Mouse (Mus musculus) intestine, embryonic 15.5 days (tissue): ENCODE results near the gene Igfbp4. TPM values are rescaled to one million over a fixed set of nuclear protein-coding genes. Genes with fewer than 3 reads are reported as not detected.

Experiments used
- ATAC-seq: fragments of 200-750 bp; cut with Nextera tagmentation; 2 replicates; pipeline ENCODE4 v1.8.0; 2017; ENCODE audit warnings: moderate TSS enrichment, moderate library complexity
- H3K27ac ChIP-seq: fragments of 300-500 bp; sonication (generic); 2 replicates; pipeline ENCODE4 v1.5.1; 2015; ENCODE audit warnings: mild to moderate bottlenecking, inconsistent platforms
- H3K27me3 ChIP-seq: fragments of 300-500 bp; sonication (generic); replicated peaks from 2 replicates; pipeline ENCODE4 v1.6.1; 2015; ENCODE audit warnings: inconsistent platforms
- H3K36me3 ChIP-seq: fragments of 300-500 bp; sonication (generic); 2 replicates; pipeline ENCODE4 v1.6.1; 2015; ENCODE audit warnings: inconsistent platforms
- H3K4me1 ChIP-seq: fragments of 300-500 bp; sonication (generic); replicated peaks from 2 replicates; pipeline ENCODE4 v1.6.1; 2015; ENCODE audit warnings: inconsistent platforms
- H3K4me2 ChIP-seq: fragments of 300-500 bp; sonication (generic); replicated peaks from 2 replicates; pipeline ENCODE4 v1.6.1; 2015; ENCODE audit warnings: mild to moderate bottlenecking, inconsistent platforms
- H3K4me3 ChIP-seq: fragments of 300-500 bp; sonication (generic); replicated peaks from 2 replicates; pipeline ENCODE4 v1.5.1; 2015; ENCODE audit warnings: inconsistent platforms
- H3K9ac ChIP-seq: fragments of 300-500 bp; sonication (generic); 2 replicates; pipeline ENCODE4 v1.6.1; 2015; ENCODE audit warnings: inconsistent platforms
- H3K9me3 ChIP-seq: fragments of 300-500 bp; sonication (generic); 2 replicates; pipeline ENCODE4 v1.6.1; 2016; ENCODE audit warnings: inconsistent platforms
- WGBS: fragments of 180-500 bp; shearing (Covaris S2); methylation state at CpG from one replicate; pipeline ENCODE4 v1.1.7; 2015; 5-methylcytosine and 5-hydroxymethylcytosine counted together
- polyA plus RNA-seq: library from polyadenylated mRNA; unstranded; fragments of >200 nt; fragmentation: Nextera tagmentation; extraction: Ambion mirVana; gene quantifications from 2 replicates; pipeline ENCODE4 v1.2.1, GENCODE M21; 2015

Igfbp4 gene
- polyA plus RNA-seq, 1 experiment from 2014 or later: 441 TPM

- no peaks in the 10 kb centered on the region for H3K9me3 ChIP-seq
- H3K36me3 ChIP-seq: peaks cover 11% of the 10 kb centered on the region
- no peak overlapping the region for H3K27ac ChIP-seq
- H3K27me3 ChIP-seq: no peaks in the 10 kb centered on the region
- no peak overlapping the region for H3K9ac ChIP-seq
- no peak overlapping the region for H3K4me3 ChIP-seq
- peaks cover 53% of the 10 kb centered on the region for H3K4me1 ChIP-seq
- WGBS: 51% methylated on average over 5 of the region's 5 CpGs
- H3K4me2 ChIP-seq: peak overlapping the region; percentile 37
- no peak for ATAC-seq
These were observed 3.3 kb downstream of the Igfbp4 start for GRCm38 (mm10) chr11:99044306-99044705.

- no peak overlapping the region for H3K9ac ChIP-seq
These were observed 4.3 kb downstream of the Igfbp4 start for GRCm38 (mm10) chr11:99045159-99045889.

GRCm38 (mm10) chr11:99047120-99047519, 6.1 kb downstream of the Igfbp4 start:
- Histone ChIP-seq H3K9ac (no peak overlapping the region), H3K27me3 (no peaks in the 10 kb centered on the region), H3K36me3 (peaks cover 29% of the 10 kb centered on the region), H3K4me3 (no peak overlapping the region), H3K27ac (peak overlapping the region; percentile 80), H3K4me1 (peaks cover 50% of the 10 kb centered on the region), H3K4me2 (peak overlapping the region; percentile 30), H3K9me3 (no peaks in the 10 kb centered on the region)
- WGBS: 28% methylated on average over 5 of the region's 5 CpGs
- peak; percentile 55 for ATAC-seq

More at GRCm38 (mm10) chr11:99045159-99045889, 4.3 kb downstream of the Igfbp4 start:
- Histone ChIP-seq H3K36me3 (peaks cover 16% of the 10 kb centered on the region), H3K9me3 (no peaks in the 10 kb centered on the region), H3K27me3 (no peaks in the 10 kb centered on the region), H3K4me3 (0 out of 2 replicates have a peak overlapping the region, but pooled peaks have one; percentile 7), H3K4me2 (peak overlapping the region; percentile 37), H3K27ac (peak overlapping the region; percentile 80; the same call in 1 of the 2 replicates), H3K4me1 (peaks cover 53% of the 10 kb centered on the region)
- no peak for ATAC-seq
- WGBS: 37% methylated on average over 12 of the region's 12 CpGs

GRCm38 (mm10) chr11:99047643-99048042, 6.6 kb downstream of the Igfbp4 start:
- peak overlapping the region; percentile 30 for H3K4me2 ChIP-seq
- WGBS: 48% methylated on average over 2 of the region's 2 CpGs
- peak; percentile 42; the same call in 1 of the 2 replicates for ATAC-seq
- H3K4me1 ChIP-seq: peaks cover 50% of the 10 kb centered on the region
- peak overlapping the region; percentile 80 for H3K27ac ChIP-seq
- peak overlapping the region; percentile 21; the same call in 1 of the 2 replicates for H3K9ac ChIP-seq
- H3K4me3 ChIP-seq: no peak overlapping the region
- no peaks in the 10 kb centered on the region for H3K27me3 ChIP-seq
- H3K36me3 ChIP-seq: peaks cover 33% of the 10 kb centered on the region
- H3K9me3 ChIP-seq: no peaks in the 10 kb centered on the region

GRCm38 (mm10) chr11:99055143-99055542, 14.1 kb downstream of the Igfbp4 start:
- no peak; the same call in 1 of the 2 replicates for ATAC-seq
- Histone ChIP-seq H3K4me3 (no peak overlapping the region), H3K27me3 (no peaks in the 10 kb centered on the region), H3K9ac (no peak overlapping the region), H3K4me2 (no peak overlapping the region), H3K36me3 (peaks cover 18% of the 10 kb centered on the region), H3K27ac (peak overlapping the region; percentile 62), H3K9me3 (no peaks in the 10 kb centered on the region), H3K4me1 (peaks cover 12% of the 10 kb centered on the region)
- WGBS: 43% methylated on average over 4 of the region's 4 CpGs

GRCm38 (mm10) chr11:99055571-99056452, 14.8 kb downstream of the Igfbp4 start:
- Histone ChIP-seq H3K27me3 (no peaks in the 10 kb centered on the region), H3K9ac (no peak overlapping the region), H3K9me3 (no peaks in the 10 kb centered on the region), H3K4me3 (no peak overlapping the region), H3K27ac (peak overlapping the region; percentile 62), H3K4me2 (no peak overlapping the region), H3K36me3 (peaks cover 15% of the 10 kb centered on the region), H3K4me1 (peaks cover 12% of the 10 kb centered on the region)
- WGBS: 21% methylated on average over 8 of the region's 8 CpGs
- ATAC-seq: peak; percentile 59

- H3K9ac ChIP-seq: no peak overlapping the region
- no peaks in the 10 kb centered on the region for H3K27me3 ChIP-seq
- no peak for ATAC-seq
- no peaks in the 10 kb centered on the region for H3K36me3 ChIP-seq
- H3K4me2 ChIP-seq: no peak overlapping the region
- H3K27ac ChIP-seq: no peak overlapping the region
- peaks cover 15% of the 10 kb centered on the region for H3K4me1 ChIP-seq
- no peaks in the 10 kb centered on the region for H3K9me3 ChIP-seq
- no peak overlapping the region for H3K4me3 ChIP-seq
- WGBS: 79% methylated on average over 3 of the region's 3 CpGs
These were observed 19.4 kb downstream of the Igfbp4 start for GRCm38 (mm10) chr11:99060435-99060834.

- no peak for ATAC-seq
- no peak overlapping the region for H3K27ac ChIP-seq
- WGBS: 87% methylated on average over 7 of the region's 7 CpGs
- H3K4me3 ChIP-seq: no peak overlapping the region
- H3K9me3 ChIP-seq: no peaks in the 10 kb centered on the region
- peaks cover 16% of the 10 kb centered on the region for H3K4me1 ChIP-seq
- H3K4me2 ChIP-seq: no peak overlapping the region
- H3K27me3 ChIP-seq: no peaks in the 10 kb centered on the region
- no peak overlapping the region for H3K9ac ChIP-seq
- no peaks in the 10 kb centered on the region for H3K36me3 ChIP-seq
These were observed 21.6 kb downstream of the Igfbp4 start for GRCm38 (mm10) chr11:99062661-99063060.

- H3K36me3 ChIP-seq: no peaks in the 10 kb centered on the region
- H3K27me3 ChIP-seq: no peaks in the 10 kb centered on the region
- H3K27ac ChIP-seq: peak overlapping the region; percentile 63
- WGBS: 42% methylated on average over 8 of the region's 8 CpGs
- no peak overlapping the region for H3K4me3 ChIP-seq
- peak overlapping the region; percentile 22; the same call in 1 of the 2 replicates for H3K4me2 ChIP-seq
- ATAC-seq: peak; percentile 72
- H3K4me1 ChIP-seq: peaks cover 16% of the 10 kb centered on the region
- no peaks in the 10 kb centered on the region for H3K9me3 ChIP-seq
- peak overlapping the region; percentile 17; the same call in 1 of the 2 replicates for H3K9ac ChIP-seq
These were observed 22.5 kb downstream of the Igfbp4 start for GRCm38 (mm10) chr11:99063406-99064131.

GRCm38 (mm10) chr11:99065353-99065752, 24.3 kb downstream of the Igfbp4 start:
- H3K27me3 ChIP-seq: no peaks in the 10 kb centered on the region
- no peak overlapping the region for H3K4me3 ChIP-seq
- no peak for ATAC-seq
- H3K27ac ChIP-seq: 0 out of 2 replicates have a peak overlapping the region, but pooled peaks have one; percentile 10
- no peak overlapping the region for H3K9ac ChIP-seq
- H3K9me3 ChIP-seq: no peaks in the 10 kb centered on the region
- H3K36me3 ChIP-seq: no peaks in the 10 kb centered on the region
- H3K4me2 ChIP-seq: no peak overlapping the region
- 73% methylated on average over 3 of the region's 3 CpGs for WGBS
- H3K4me1 ChIP-seq: peaks cover 18% of the 10 kb centered on the region

- no peaks in the 10 kb centered on the region for H3K36me3 ChIP-seq
- no peak overlapping the region for H3K4me2 ChIP-seq
- 17% methylated on average over 2 of the region's 2 CpGs for WGBS
- ATAC-seq: peak; percentile 61
- no peaks in the 10 kb centered on the region for H3K9me3 ChIP-seq
- no peak overlapping the region for H3K4me3 ChIP-seq
- no peak overlapping the region for H3K9ac ChIP-seq
- 0 out of 2 replicates have a peak overlapping the region, but pooled peaks have one; percentile 10 for H3K27ac ChIP-seq
- H3K27me3 ChIP-seq: no peaks in the 10 kb centered on the region
- peaks cover 18% of the 10 kb centered on the region for H3K4me1 ChIP-seq
These were observed 24.9 kb downstream of the Igfbp4 start for GRCm38 (mm10) chr11:99065979-99066378.
